Mouse (Mus musculus) bone marrow macrophage, adult 2 months (primary cell): ENCODE data around the gene Tnfsf18.

Experiments used
- CTCF ChIP-seq: IDR thresholded peaks from 2 replicates; pipeline ENCODE4 v1.5.1; 2012; ENCODE audit warnings: low read depth, mild to moderate bottlenecking, low read length, moderate library complexity
- POLR2A ChIP-seq: IDR thresholded peaks from 2 replicates; pipeline ENCODE4 v1.6.1; 2012; ENCODE audit warnings: mild to moderate bottlenecking, low read depth, low read length, borderline replicate concordance

GRCm38 (mm10) chr1:161451683-161452245 is 42.7 kb upstream of the Tnfsf18 start:
- TF ChIP-seq CTCF (no peak), POLR2A (no peak)
